Mouse (Mus musculus): ENCODE data around the gene Myh7. TPM values are rescaled to one million over a fixed set of nuclear protein-coding genes. Genes with fewer than 3 reads are reported as not detected.
"Not testable (repeated sequence)": the region's sequence is repeated elsewhere in the genome, so short reads cannot be mapped to it uniquely, and the experiment has no call there.

Myh7 gene
- polyA plus RNA-seq, 1 experiment, result not detected

- Histone ChIP-seq H3K4me3 (replicated peaks) (no peak overlapping the region), H3K36me3 (replicated peaks; ENCODE audit: low read length) (no peaks in the 10 kb centered on the region), H3K27me3 (replicated peaks) (peaks cover 43% of the 10 kb centered on the region), H3K9me3 (peaks cover 5% of the 10 kb centered on the region), H3K4me1 (peaks cover 23% of the 10 kb centered on the region)
- no peak for TF ChIP-seq FLI1 (IDR thresholded peaks at IDR 0.05; ENCODE audit: low read length)
- no peak for TF ChIP-seq GATA1 (IDR thresholded peaks at IDR 0.05; ENCODE audit: borderline replicate concordance, low read length)
Observed at GRCm38 (mm10) chr14:55005967-55006366, 11.5 kb upstream of the Myh7 start.

- Histone ChIP-seq H3K9me3 (peaks cover 5% of the 10 kb centered on the region), H3K4me3 (replicated peaks) (no peak overlapping the region), H3K36me3 (replicated peaks; ENCODE audit: low read length) (no peaks in the 10 kb centered on the region), H3K27me3 (replicated peaks) (peaks cover 47% of the 10 kb centered on the region), H3K4me1 (peaks cover 23% of the 10 kb centered on the region)
- TF ChIP-seq GATA1 (IDR thresholded peaks at IDR 0.05; ENCODE audit: borderline replicate concordance, low read length), result no peak
- TF ChIP-seq FLI1 (IDR thresholded peaks at IDR 0.05; ENCODE audit: low read length), result no peak
Observed at GRCm38 (mm10) chr14:55005506-55005905, 11.1 kb upstream of the Myh7 start.

- TF ChIP-seq GATA1 (IDR thresholded peaks at IDR 0.05; ENCODE audit: borderline replicate concordance, low read length) (no peak), FLI1 (IDR thresholded peaks at IDR 0.05; ENCODE audit: low read length) (no peak)
- Histone ChIP-seq H3K36me3 (replicated peaks; ENCODE audit: low read length) (no peaks in the 10 kb centered on the region), H3K27me3 (replicated peaks) (peaks cover 46% of the 10 kb centered on the region), H3K4me1 (peaks cover 23% of the 10 kb centered on the region), H3K9me3 (peaks cover 5% of the 10 kb centered on the region), H3K4me3 (replicated peaks) (no peak overlapping the region)
Observed at GRCm38 (mm10) chr14:55003878-55004855, 9.7 kb upstream of the Myh7 start.

GRCm38 (mm10) chr14:55002687-55003120, 8.3 kb upstream of the Myh7 start:
- peaks cover 5% of the 10 kb centered on the region for H3K9me3 ChIP-seq
- no peak overlapping the region for H3K4me3 ChIP-seq (replicated peaks)
- TF ChIP-seq FLI1 (IDR thresholded peaks at IDR 0.05; ENCODE audit: low read length) (no peak), GATA1 (IDR thresholded peaks at IDR 0.05; ENCODE audit: borderline replicate concordance, low read length) (no peak)
- peaks cover 23% of the 10 kb centered on the region for H3K4me1 ChIP-seq
- H3K36me3 ChIP-seq (replicated peaks; ENCODE audit: low read length), result no peaks in the 10 kb centered on the region
- H3K27me3 ChIP-seq (replicated peaks), result peaks cover 50% of the 10 kb centered on the region

GRCm38 (mm10) chr14:55001938-55002686, 7.7 kb upstream of the Myh7 start:
- peaks cover 23% of the 10 kb centered on the region for H3K4me1 ChIP-seq
- no peaks in the 10 kb centered on the region for H3K36me3 ChIP-seq (replicated peaks; ENCODE audit: low read length)
- peaks cover 54% of the 10 kb centered on the region for H3K27me3 ChIP-seq (replicated peaks)
- H3K4me3 ChIP-seq (replicated peaks), result no peak overlapping the region
- TF ChIP-seq FLI1 (IDR thresholded peaks at IDR 0.05; ENCODE audit: low read length) (no peak), GATA1 (IDR thresholded peaks at IDR 0.05; ENCODE audit: borderline replicate concordance, low read length) (no peak)
- H3K9me3 ChIP-seq, result peaks cover 5% of the 10 kb centered on the region

- Histone ChIP-seq H3K4me1 (peaks cover 23% of the 10 kb centered on the region), H3K9me3 (peaks cover 5% of the 10 kb centered on the region), H3K4me3 (replicated peaks) (no peak overlapping the region), H3K36me3 (replicated peaks; ENCODE audit: low read length) (no peaks in the 10 kb centered on the region), H3K27me3 (replicated peaks) (peaks cover 61% of the 10 kb centered on the region)
- TF ChIP-seq GATA1 (IDR thresholded peaks at IDR 0.05; ENCODE audit: borderline replicate concordance, low read length) (no peak), FLI1 (IDR thresholded peaks at IDR 0.05; ENCODE audit: low read length) (no peak)
Observed at GRCm38 (mm10) chr14:55001446-55001845, 7.0 kb upstream of the Myh7 start.

GRCm38 (mm10) chr14:55000814-55001213, 6.4 kb upstream of the Myh7 start:
- Histone ChIP-seq H3K36me3 (replicated peaks; ENCODE audit: low read length) (no peaks in the 10 kb centered on the region), H3K4me3 (replicated peaks) (no peak overlapping the region), H3K4me1 (peaks cover 23% of the 10 kb centered on the region), H3K27me3 (replicated peaks) (peaks cover 63% of the 10 kb centered on the region), H3K9me3 (peaks cover 5% of the 10 kb centered on the region)
- TF ChIP-seq FLI1 (IDR thresholded peaks at IDR 0.05; ENCODE audit: low read length), result no peak
- no peak for TF ChIP-seq GATA1 (IDR thresholded peaks at IDR 0.05; ENCODE audit: borderline replicate concordance, low read length)

GRCm38 (mm10) chr14:54999868-55000267, 5.4 kb upstream of the Myh7 start:
- not testable (repeated sequence) for H3K4me3 ChIP-seq (replicated peaks); H3K9me3 ChIP-seq; H3K36me3 ChIP-seq (replicated peaks; ENCODE audit: low read length)
- Histone ChIP-seq H3K4me1 (peaks cover 24% of the 10 kb centered on the region), H3K27me3 (replicated peaks) (peaks cover 69% of the 10 kb centered on the region)

GRCm38 (mm10) chr14:54998680-54999079, 4.3 kb upstream of the Myh7 start:
- no peak for TF ChIP-seq GATA1 (IDR thresholded peaks at IDR 0.05; ENCODE audit: borderline replicate concordance, low read length)
- no peak for TF ChIP-seq FLI1 (IDR thresholded peaks at IDR 0.05; ENCODE audit: low read length)
- peaks cover 5% of the 10 kb centered on the region for H3K9me3 ChIP-seq
- peaks cover 73% of the 10 kb centered on the region for H3K27me3 ChIP-seq (replicated peaks)
- peaks cover 18% of the 10 kb centered on the region for H3K4me1 ChIP-seq
- no peaks in the 10 kb centered on the region for H3K36me3 ChIP-seq (replicated peaks; ENCODE audit: low read length)
- H3K4me3 ChIP-seq (replicated peaks), result no peak overlapping the region

GRCm38 (mm10) chr14:54997297-54997696, 2.9 kb upstream of the Myh7 start:
- Histone ChIP-seq H3K4me1 (peaks cover 18% of the 10 kb centered on the region), H3K27me3 (replicated peaks) (peaks cover 79% of the 10 kb centered on the region), H3K36me3 (replicated peaks; ENCODE audit: low read length) (no peaks in the 10 kb centered on the region), H3K4me3 (replicated peaks) (no peak overlapping the region), H3K9me3 (peaks cover 5% of the 10 kb centered on the region)
- TF ChIP-seq GATA1 (IDR thresholded peaks at IDR 0.05; ENCODE audit: borderline replicate concordance, low read length), result no peak
- no peak for TF ChIP-seq FLI1 (IDR thresholded peaks at IDR 0.05; ENCODE audit: low read length)
